Mouse (Mus musculus) cerebellum, adult (tissue): ENCODE results near the gene C330007P06Rik.
"Not testable (repeated sequence)": the region's sequence is repeated elsewhere in the genome, so short reads cannot be mapped to it uniquely, and the experiment has no call there.

Source experiments
- ATAC-seq: cut with Nextera tagmentation; 2 replicates; pipeline ENCODE4 v1.9.2; 2017; ENCODE audit warnings: mild to moderate bottlenecking, moderate library complexity, mixed read lengths; ENCODE audit not compliant: insufficient number of reproducible peaks, low FRiP score, low TSS enrichment

C330007P06Rik gene

GRCm38 (mm10) chrX:36804196-36804595 is 69.7 kb downstream of the C330007P06Rik start:
- ATAC-seq = no peak

GRCm38 (mm10) chrX:36803189-36803588 is 70.7 kb downstream of the C330007P06Rik start:
- ATAC-seq = no peak

GRCm38 (mm10) chrX:36799131-36799879 is 74.6 kb downstream of the C330007P06Rik start:
- ATAC-seq = no peak

GRCm38 (mm10) chrX:36796734-36797133 is 77.2 kb downstream of the C330007P06Rik start:
- ATAC-seq = not testable (repeated sequence)

GRCm38 (mm10) chrX:36796163-36796581 is 77.7 kb downstream of the C330007P06Rik start:
- ATAC-seq = peak; percentile 66

GRCm38 (mm10) chrX:36795424-36796162 is 78.3 kb downstream of the C330007P06Rik start, which contains the start of gene Slc25a5:
TSS of gene Slc25a5 (plus strand) at chrX:36795651.
- ATAC-seq = peak; percentile 98

- ATAC-seq = no peak
Observed at GRCm38 (mm10) chrX:36794571-36794970, 79.3 kb downstream of the C330007P06Rik start.

GRCm38 (mm10) chrX:36789360-36789759 is 84.6 kb downstream of the C330007P06Rik start:
- ATAC-seq = no peak

- ATAC-seq = no peak
Observed at GRCm38 (mm10) chrX:36777694-36778093, 96.2 kb downstream of the C330007P06Rik start.

- no peak for ATAC-seq
Observed at GRCm38 (mm10) chrX:36775520-36775919, 98.4 kb downstream of the C330007P06Rik start.
